Mouse (Mus musculus): ENCODE results near the gene Ech1.

GRCm38 (mm10) chr7:28803756-28804155, 21.3 kb upstream of the Ech1 start:
- TF ChIP-seq MAFK (IDR thresholded peaks at IDR 0.05; ENCODE audit: insufficient read depth, low read depth, low read length) (no peak), HCFC1 (IDR thresholded peaks at IDR 0.05; ENCODE audit: borderline replicate concordance, insufficient read depth, low read length) (no peak), ZC3H11A (IDR thresholded peaks at IDR 0.05; ENCODE audit: borderline replicate concordance, low read depth, low read length) (no peak)

Data from ES-E14 (cell line).